22 mouse cellular contexts compared by ENCODE assay signal in the genomic region with DNA sequence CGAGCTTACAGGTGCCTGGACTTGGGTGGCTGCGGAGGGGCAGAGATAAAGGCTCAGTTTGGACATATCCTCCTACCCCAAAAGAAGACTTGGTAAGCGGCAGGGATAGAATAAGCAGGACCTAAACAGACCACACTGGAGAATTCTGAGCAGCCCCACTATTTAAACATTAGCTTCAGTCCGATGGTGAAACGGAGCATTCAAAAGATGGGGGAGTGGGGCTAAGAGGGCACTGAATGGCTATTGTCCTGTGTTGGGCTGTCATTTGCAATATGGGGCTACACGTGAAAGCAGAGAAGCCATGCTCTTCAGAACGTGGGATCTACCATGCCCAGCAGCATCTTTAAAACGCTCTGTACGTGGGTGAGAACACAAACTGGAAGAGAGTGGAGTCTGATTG.
DNase-seq lines count a peak whose midpoint lies in the region; ATAC-seq lines count a peak whose summit lies in the region.
"Had no signal": no experiment of that assay in that cellular context is flagged by ENCODE, and none has a peak within 500 bp of the region (broad histone marks: within the 10 kb centered on the region; RNA-seq: fewer than 3 reads in every experiment).

No protein-coding gene starts in this region.

- H3K4me3 ChIP-seq in heart, embryonic 10.5 days: no peak overlapping the region
- H3K4me3 ChIP-seq in midbrain, embryonic 11.5 days (ENCODE audit: low read depth, low read length): no peak overlapping the region
- H3K4me3 ChIP-seq in midbrain, embryonic 16.5 days (ENCODE audit: low read depth, low read length): no peak overlapping the region

- H3K9me3 ChIP-seq in heart, embryonic 10.5 days: no peaks in the 10 kb centered on the region
- no peaks in the 10 kb centered on the region for H3K9me3 ChIP-seq in midbrain, embryonic 11.5 days (ENCODE audit: control insufficient read depth, low read length)
- no peaks in the 10 kb centered on the region for H3K9me3 ChIP-seq in midbrain, embryonic 16.5 days (replicated peaks; ENCODE audit: control insufficient read depth, low read length, poor library complexity, severe bottlenecking)
- H3K9me3 ChIP-seq: G1E had no signal

- H3K9ac ChIP-seq in midbrain, embryonic 11.5 days (ENCODE audit: low read length): no peak overlapping the region
- no peak overlapping the region for H3K9ac ChIP-seq in midbrain, embryonic 16.5 days (ENCODE audit: low read depth, low read length)

- no peaks in the 10 kb centered on the region for H3K36me3 ChIP-seq in heart, embryonic 10.5 days
- H3K36me3 ChIP-seq in midbrain, embryonic 11.5 days (ENCODE audit: control insufficient read depth, insufficient read depth, low read length): no peaks in the 10 kb centered on the region
- no peaks in the 10 kb centered on the region for H3K36me3 ChIP-seq in midbrain, embryonic 16.5 days (ENCODE audit: control insufficient read depth, insufficient read depth, low read length)
- H3K36me3 ChIP-seq: G1E had no signal

- ATAC-seq in midbrain, embryonic 11.5 days (ENCODE audit: low FRiP score): no peak
- no peak for ATAC-seq in midbrain, embryonic 16.5 days
- ATAC-seq: activated CD4-positive, CD25-positive, alpha-beta regulatory T cell, adult 4 months; CD4-positive, CD25-positive, alpha-beta regulatory T cell, adult 4 months had no signal

- peaks cover 23% of the 10 kb centered on the region for H3K4me1 ChIP-seq in heart, embryonic 10.5 days
- no peaks in the 10 kb centered on the region for H3K4me1 ChIP-seq in midbrain, embryonic 11.5 days (ENCODE audit: control insufficient read depth, insufficient read depth, low read length)
- H3K4me1 ChIP-seq in midbrain, embryonic 16.5 days (ENCODE audit: control insufficient read depth, insufficient read depth, low read length): peaks cover 5% of the 10 kb centered on the region; the same call in 1 of the 2 replicates

- no peaks in the 10 kb centered on the region for H3K27me3 ChIP-seq in heart, embryonic 10.5 days (ENCODE audit: insufficient read depth, poor library complexity, severe bottlenecking)
- no peaks in the 10 kb centered on the region for H3K27me3 ChIP-seq in midbrain, embryonic 11.5 days (ENCODE audit: control insufficient read depth, insufficient read depth, low read length)
- H3K27me3 ChIP-seq in midbrain, embryonic 16.5 days (ENCODE audit: control insufficient read depth, insufficient read depth, low read depth, low read length): no peaks in the 10 kb centered on the region
- H3K27me3 ChIP-seq: CH12.LX, Patski had no signal

- H3K4me2 ChIP-seq in midbrain, embryonic 11.5 days: no peak overlapping the region
- H3K4me2 ChIP-seq in midbrain, embryonic 16.5 days (ENCODE audit: low read length): no peak overlapping the region

- intact Hi-C loops in heart, postnatal 25 days (cut with DNase I): no loop called here

- DNase-seq in heart, adult 11 months: peak; percentile 59
- DNase-seq in heart, adult 18-20 months: no peak
- peak; percentile 50 for DNase-seq in heart, embryonic 10.5 days (ENCODE audit: low spot score)
- DNase-seq in heart, postnatal 25 days (ENCODE audit: low spot score): no peak
- peak; percentile 68 for DNase-seq in midbrain, embryonic 11.5 days (ENCODE audit: low spot score, missing footprints)
- peak; percentile 29 for DNase-seq in retina, postnatal 1 day
- no peak for DNase-seq in retina, embryonic 14.5 days (ENCODE audit: low spot score)
- DNase-seq: adrenal gland, adult 2 months; adrenal gland, adult 8-10 months; adrenal gland, postnatal 10 days; adrenal gland, postnatal 14 days; adrenal gland, postnatal 25 days; adrenal gland, postnatal 36 days; B cell, adult 2 months; cerebellum, adult 11 months; cerebellum, adult 11-12 months had no signal

- 89% methylated on average over 9 of the region's 9 CpGs for WGBS in heart, embryonic 10.5 days
- WGBS in midbrain, embryonic 11.5 days: 89% methylated on average over 9 of the region's 9 CpGs
- 85% methylated on average over 9 of the region's 9 CpGs for WGBS in midbrain, embryonic 16.5 days

- no peak overlapping the region for H3K27ac ChIP-seq in heart, embryonic 10.5 days
- no peak overlapping the region for H3K27ac ChIP-seq in midbrain, embryonic 11.5 days (ENCODE audit: low read depth, low read length)
- H3K27ac ChIP-seq in midbrain, embryonic 16.5 days (ENCODE audit: low read length): no peak overlapping the region

Comparison
In these comparisons a context has a peak if more than half of its experiments do, and no peak if none do; other contexts are left out.
1. DNase-seq: peak in heart, adult 11 months (single experiment), heart, embryonic 10.5 days (single experiment), midbrain, embryonic 11.5 days (single experiment) and retina, postnatal 1 day (single experiment); none in heart, adult 18-20 months (0 of 2), heart, postnatal 25 days (single experiment) and retina, embryonic 14.5 days (single experiment).